Mouse (Mus musculus) small intestine, adult 2 months (tissue): Measurements from ENCODE around the gene Ctu2.

Experiments used
- CTCF ChIP-seq: fragments of 200-500 bp; IDR thresholded peaks from 2 replicates; pipeline ENCODE4 v1.5.1; 2012; ENCODE audit warnings: low read depth, mild to moderate bottlenecking, control low read depth, inconsistent platforms, low read length, moderate library complexity, mixed read lengths; ENCODE audit not compliant: insufficient replicate concordance, insufficient read length; ENCODE audit errors: extremely low read depth
- POLR2A ChIP-seq: fragments of 200-500 bp; IDR thresholded peaks from 2 replicates; pipeline ENCODE4 v1.6.1; 2012; ENCODE audit warnings: low read depth, mild to moderate bottlenecking, control low read depth, inconsistent platforms, low read length, moderate library complexity

GRCm38 (mm10) chr8:122517541-122518190 is 41.7 kb downstream of the Ctu2 start:
- no peak for TF ChIP-seq CTCF
- TF ChIP-seq POLR2A: no peak
